Comparison of ENCODE assay signal across 8 mouse cellular contexts in the genomic region with DNA sequence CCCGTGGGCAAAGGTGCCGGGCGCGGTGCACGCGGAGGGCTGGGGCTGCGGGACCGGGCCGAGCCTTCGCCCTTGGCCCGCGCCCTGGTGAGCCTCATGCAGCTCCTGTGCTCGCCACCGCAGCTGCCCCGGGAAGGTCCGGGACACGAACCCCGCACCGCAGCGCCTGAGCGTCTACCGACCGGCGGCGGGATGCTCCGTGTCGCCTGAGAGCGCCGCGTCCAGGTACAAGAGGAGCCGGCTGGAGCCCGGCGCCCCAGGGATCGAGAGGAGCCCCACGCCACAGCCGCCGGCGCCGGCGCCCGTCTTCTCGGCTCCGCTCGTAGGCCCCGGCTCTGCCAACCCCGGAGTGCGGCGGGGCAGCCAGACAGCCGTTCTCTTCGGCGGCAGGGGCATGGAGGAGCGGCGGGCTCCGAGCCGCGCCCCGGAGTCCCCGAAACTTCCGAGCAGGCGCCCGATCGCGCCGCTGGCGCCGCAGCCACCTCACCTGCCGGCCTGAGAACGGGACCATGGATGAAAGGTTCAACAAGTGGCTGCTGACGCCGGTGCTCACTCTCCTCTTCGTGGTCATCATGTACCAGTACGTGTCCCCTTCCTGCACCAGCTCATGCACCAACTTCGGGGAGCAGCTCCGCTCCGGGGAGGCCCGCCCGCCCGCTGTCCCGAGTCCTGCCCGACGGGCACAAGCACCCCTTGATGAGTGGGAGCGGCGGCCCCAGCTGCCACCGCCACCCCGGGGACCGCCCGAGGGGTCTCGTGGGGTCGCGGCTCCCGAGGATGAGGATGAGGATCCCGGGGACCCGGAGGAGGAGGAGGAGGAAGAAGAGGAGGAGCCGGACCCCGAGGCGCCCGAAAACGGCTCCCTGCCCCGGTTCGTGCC. TPM values are rescaled to one million over a fixed set of nuclear protein-coding genes. Genes with fewer than 3 reads are reported as not detected.
DNase-seq lines count a peak whose midpoint lies in the region; ATAC-seq and TF ChIP-seq lines count a peak whose summit lies in the region.

Gene Hs6st3, plus strand, starts transcription at position 436 of the 880 bp plus-strand sequence.

- intact Hi-C loops in left cerebral cortex, adult 2 months (cut with DNase I) = loop anchor here (5.0 to 10.0 kb wide), 2 partner anchors 497 to 719 kb away; no protein-coding TSS in a partner anchor

- H3K27ac ChIP-seq in left cerebral cortex, adult 2 months = peak within 1 kb of the TSS; percentile 71
- H3K27ac ChIP-seq in hindbrain, embryonic 12.5 days = 0 out of 2 replicates have a peak within 1 kb of the TSS, but pooled peaks have one; percentile 23
- no peak within 1 kb of the TSS for H3K27ac ChIP-seq in limb, embryonic 12.5 days
- peak within 1 kb of the TSS; percentile 57 for H3K27ac ChIP-seq in neural tube, embryonic 15.5 days (replicated peaks)

- no peak for TF ChIP-seq CTCF in left cerebral cortex, adult 2 months (IDR thresholded peaks at IDR 0.05)

- H3K9me3 ChIP-seq in hindbrain, embryonic 12.5 days (replicated peaks) = no peaks in the 10 kb centered on the region
- no peaks in the 10 kb centered on the region for H3K9me3 ChIP-seq in limb, embryonic 12.5 days
- H3K9me3 ChIP-seq in neural tube, embryonic 15.5 days (replicated peaks) = no peaks in the 10 kb centered on the region

- DNase-seq in left cerebral cortex, adult 2 months (ENCODE audit: extremely low spot score in 1 of 2, low spot score in 2 of 2) = peak; percentile 22 to 28
- DNase-seq in left cerebral cortex, adult 9 months (ENCODE audit: low spot score in 2 of 2) = no peak
- DNase-seq in adrenal gland, postnatal 25 days = peak; percentile 42
- peak; percentile 46 for DNase-seq in embryo, embryonic 11 days

- H3K4me2 ChIP-seq in hindbrain, embryonic 12.5 days (replicated peaks) = peak within 1 kb of the TSS; percentile 98
- peak within 1 kb of the TSS; percentile 98 for H3K4me2 ChIP-seq in limb, embryonic 12.5 days
- H3K4me2 ChIP-seq in neural tube, embryonic 15.5 days = peak within 1 kb of the TSS; percentile 94

- peaks cover 76% of the 10 kb centered on the region for H3K27me3 ChIP-seq in hindbrain, embryonic 12.5 days
- H3K27me3 ChIP-seq in limb, embryonic 12.5 days = peaks cover 73% of the 10 kb centered on the region
- peaks cover 21% of the 10 kb centered on the region for H3K27me3 ChIP-seq in neural tube, embryonic 15.5 days (replicated peaks)

- no peaks in the 10 kb centered on the region for H3K36me3 ChIP-seq in hindbrain, embryonic 12.5 days
- no peaks in the 10 kb centered on the region for H3K36me3 ChIP-seq in limb, embryonic 12.5 days
- H3K36me3 ChIP-seq in neural tube, embryonic 15.5 days = no peaks in the 10 kb centered on the region

- peak; percentile 72 for ATAC-seq in hindbrain, embryonic 12.5 days (ENCODE audit: low FRiP score)
- ATAC-seq in limb, embryonic 12.5 days (ENCODE audit: insufficient number of reproducible peaks, insufficient read depth, low FRiP score, low TSS enrichment, low read depth) = peak; percentile 53
- ATAC-seq in neural tube, embryonic 15.5 days (ENCODE audit: low FRiP score) = peak; percentile 52
- ATAC-seq in monocyte, adult 5-6 weeks (replicated peaks; ENCODE audit: insufficient number of reproducible peaks, low FRiP score, low TSS enrichment, poor library complexity, severe bottlenecking) = no peak

- WGBS in hindbrain, embryonic 12.5 days = under 1% methylated on average over 94 of the region's 100 CpGs
- under 1% methylated on average over 100 of the region's 100 CpGs for WGBS in limb, embryonic 12.5 days
- WGBS in neural tube, embryonic 15.5 days = under 1% methylated on average over 99 of the region's 100 CpGs

- peak within 1 kb of the TSS; percentile 69 for H3K4me3 ChIP-seq in left cerebral cortex, adult 2 months
- H3K4me3 ChIP-seq in hindbrain, embryonic 12.5 days = peak within 1 kb of the TSS; percentile 67
- peak within 1 kb of the TSS; percentile 71 for H3K4me3 ChIP-seq in limb, embryonic 12.5 days (replicated peaks)
- peak within 1 kb of the TSS; percentile 74 for H3K4me3 ChIP-seq in neural tube, embryonic 15.5 days (replicated peaks)

- H3K4me1 ChIP-seq in hindbrain, embryonic 12.5 days = peaks cover 11% of the 10 kb centered on the region
- peaks cover 13% of the 10 kb centered on the region for H3K4me1 ChIP-seq in limb, embryonic 12.5 days (replicated peaks)
- H3K4me1 ChIP-seq in neural tube, embryonic 15.5 days = peaks cover 24% of the 10 kb centered on the region

- peak within 1 kb of the TSS; percentile 67 for H3K9ac ChIP-seq in hindbrain, embryonic 12.5 days
- H3K9ac ChIP-seq in limb, embryonic 12.5 days (replicated peaks) = peak within 1 kb of the TSS; percentile 68
- peak within 1 kb of the TSS; percentile 57 for H3K9ac ChIP-seq in neural tube, embryonic 15.5 days (replicated peaks)

RNA-seq across cellular contexts. Expression of gene Hs6st3, which starts in this region (rescaled TPM):
- total RNA-seq in left cerebral cortex, adult 2 months (2021) = 10 to 100 TPM; 61.7 to 71.9 TPM
- total RNA-seq in adrenal gland, postnatal 25 days (2021) = 2.2 and 3.2 TPM in 2 replicates
- 0.80 and 1.4 TPM in 2 replicates for polyA plus RNA-seq in hindbrain, embryonic 12.5 days (2016; fragmentation: Nextera tagmentation; extraction: Ambion mirVana)
- polyA plus RNA-seq in limb, embryonic 12.5 days (2016; fragmentation: Nextera tagmentation; extraction: Ambion mirVana) = 0.17 and 0.31 TPM in 2 replicates
- 2.0 and 2.1 TPM in 2 replicates for polyA plus RNA-seq in neural tube, embryonic 15.5 days (2015; fragmentation: Nextera tagmentation; extraction: Ambion mirVana)
- total RNA-seq in monocyte, adult 5-6 weeks (2017) = not detected in 3 replicates

Comparison
In these comparisons a context has a peak if more than half of its experiments do, and no peak if none do; other contexts are left out.
1. RNA of gene Hs6st3 (total RNA-seq): 61.7 to 71.9 TPM in left cerebral cortex, adult 2 months; 2.2 to 3.2 TPM in adrenal gland, postnatal 25 days and not detected in monocyte, adult 5-6 weeks; every median in the first group is over 10 times any median in the second.
2. DNase-seq: peak in left cerebral cortex, adult 2 months (2 of 2), adrenal gland, postnatal 25 days (single experiment) and embryo, embryonic 11 days (single experiment); none in left cerebral cortex, adult 9 months (0 of 2).
3. Peak in ATAC-seq, H3K4me3 ChIP-seq, H3K9ac ChIP-seq and H3K4me2 ChIP-seq in limb, embryonic 12.5 days; RNA of the gene not detected or under 1 TPM.
4. Peak in every context shown above with its lines, with median percentiles within 50 percentile points of each other: H3K4me3 ChIP-seq, H3K4me2 ChIP-seq and H3K9ac ChIP-seq.